Mouse (Mus musculus): ENCODE data around the gene Brd3. TPM values are rescaled to one million over a fixed set of nuclear protein-coding genes. Genes with fewer than 3 reads are reported as not detected.

The Brd3 gene
- polyA plus RNA-seq, 1 experiment, result 16.4 TPM

DNA sequence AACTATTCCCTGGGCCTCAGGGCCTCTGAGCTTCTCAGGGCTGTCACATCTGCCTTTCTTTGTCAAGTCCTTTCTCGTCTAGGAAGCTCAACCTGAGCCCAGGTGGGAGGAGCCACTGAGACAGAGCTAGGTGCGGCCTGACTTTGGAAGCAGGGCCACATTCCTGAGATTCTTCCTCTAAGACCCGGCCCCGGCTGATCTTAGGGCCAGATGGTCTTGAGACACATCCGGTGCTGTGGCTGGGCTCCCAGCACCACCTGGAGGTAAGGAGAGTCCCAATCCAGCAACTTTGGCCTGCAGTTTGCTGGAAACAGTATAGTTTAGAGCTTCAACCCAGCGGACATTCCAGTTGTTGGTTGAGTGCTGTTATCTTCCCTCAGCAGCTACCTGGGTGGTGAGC is 1.9 kb downstream of the Brd3 start:
- peaks cover 6% of the 10 kb centered on the region; the same call in 1 of the 2 replicates for H3K4me1 ChIP-seq (ENCODE audit: control insufficient read depth, insufficient read depth, low read length)
- TF ChIP-seq CTCF (conservative IDR thresholded peaks at IDR 0.05; ENCODE audit: insufficient read depth, insufficient read length, low read depth, low read length), result peak; percentile 48; the same call in 1 of the 2 replicates
- TF ChIP-seq POLR2A (IDR thresholded peaks at IDR 0.05; ENCODE audit: low read depth, low read length), result no peak
- H3K27me3 ChIP-seq (replicated peaks; ENCODE audit: control insufficient read depth, insufficient read depth, low read length), result no peaks in the 10 kb centered on the region
- 13% methylated on average over 6 of the region's 6 CpGs for WGBS
- DNase-seq, result peak; percentile 54
- no peaks in the 10 kb centered on the region for H3K36me3 ChIP-seq (ENCODE audit: control insufficient read depth, insufficient read depth, low read length)
- H3K27ac ChIP-seq (ENCODE audit: insufficient read depth, low read depth, low read length), result no peak overlapping the region
- no peak overlapping the region for H3K4me3 ChIP-seq (ENCODE audit: insufficient read depth, low read depth, low read length)

DNA sequence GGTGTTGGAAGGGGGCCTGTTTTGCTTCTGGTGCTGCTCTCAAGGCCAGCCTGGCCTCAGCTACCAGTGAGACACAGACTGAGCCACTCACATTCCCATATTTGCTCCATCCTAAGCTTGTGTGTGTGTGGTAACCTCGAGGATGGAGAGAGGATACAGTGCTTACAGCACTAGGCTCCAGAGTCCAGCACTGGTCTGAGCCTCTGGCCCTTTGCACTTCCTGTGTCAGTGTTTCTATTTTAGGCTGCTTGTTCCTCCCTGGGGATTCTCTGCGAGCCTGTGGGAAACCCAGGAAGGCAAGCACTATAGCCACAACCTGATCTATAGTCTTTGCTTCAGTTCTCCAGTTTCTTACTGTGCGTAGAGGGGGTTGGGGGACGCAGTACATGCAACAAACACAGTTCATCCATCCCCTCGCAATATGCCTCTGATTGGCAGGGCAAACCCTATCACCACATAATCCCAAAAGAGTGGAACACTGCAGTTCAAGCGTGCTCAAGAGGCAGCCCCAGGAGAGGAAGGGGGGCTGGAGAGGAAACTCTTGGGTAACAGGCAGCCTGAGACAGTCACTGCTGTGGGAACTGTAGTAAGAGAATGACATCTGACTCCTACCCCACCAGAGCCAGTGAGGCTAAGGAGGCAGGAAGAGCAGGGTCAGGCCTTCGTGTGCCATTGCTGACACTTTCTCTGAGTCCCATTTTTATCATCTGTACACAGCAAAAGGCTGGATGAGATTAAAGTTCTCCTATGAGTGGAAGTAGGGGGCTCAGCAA is 3.2 kb downstream of the Brd3 start:
- DNase-seq, result peak; percentile 55
- Histone ChIP-seq H3K4me3 (ENCODE audit: insufficient read depth, low read depth, low read length) (no peak overlapping the region), H3K27me3 (replicated peaks; ENCODE audit: control insufficient read depth, insufficient read depth, low read length) (no peaks in the 10 kb centered on the region), H3K27ac (ENCODE audit: insufficient read depth, low read depth, low read length) (peak overlapping the region; percentile 66), H3K36me3 (ENCODE audit: control insufficient read depth, insufficient read depth, low read length) (no peaks in the 10 kb centered on the region), H3K4me1 (ENCODE audit: control insufficient read depth, insufficient read depth, low read length) (peaks cover 6% of the 10 kb centered on the region; the same call in 1 of the 2 replicates)
- TF ChIP-seq POLR2A (IDR thresholded peaks at IDR 0.05; ENCODE audit: low read depth, low read length) (no peak), CTCF (conservative IDR thresholded peaks at IDR 0.05; ENCODE audit: insufficient read depth, insufficient read length, low read depth, low read length) (no peak)
- WGBS, result 45% methylated on average over 7 of the region's 7 CpGs

DNA sequence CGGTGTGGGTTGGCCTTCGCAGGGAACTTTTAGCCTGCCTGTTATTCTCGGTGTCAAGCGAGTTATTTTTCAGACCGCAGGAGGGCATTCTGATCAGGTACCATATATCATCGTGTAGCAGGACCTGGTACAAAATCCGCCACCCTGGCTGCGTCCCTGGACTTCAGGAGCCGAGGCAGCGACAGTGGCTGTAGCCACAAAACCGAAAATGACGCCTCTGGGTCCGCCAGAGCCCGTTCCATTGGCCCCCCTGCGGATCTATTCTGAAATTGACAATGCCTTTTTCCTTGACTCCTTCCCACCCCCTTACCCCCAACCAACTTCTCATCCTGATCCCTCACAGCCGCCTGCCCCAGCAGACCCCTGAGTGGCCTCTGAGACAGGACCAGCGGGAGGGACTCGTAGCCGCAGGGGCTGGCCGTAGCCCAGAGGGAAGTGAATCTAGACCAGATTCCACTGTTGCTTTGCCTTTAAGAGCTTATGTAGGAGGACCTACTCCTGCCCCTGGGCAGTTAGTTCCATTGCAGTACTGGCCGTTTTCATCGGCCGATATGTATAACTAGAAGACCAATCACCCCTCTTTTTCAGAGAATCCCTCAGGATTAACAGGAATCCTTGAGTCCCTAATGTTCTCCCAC is 11.0 kb downstream of the Brd3 start:
- Histone ChIP-seq H3K36me3 (ENCODE audit: control insufficient read depth, insufficient read depth, low read length) (no peaks in the 10 kb centered on the region), H3K4me3 (ENCODE audit: insufficient read depth, low read depth, low read length) (peak overlapping the region; percentile 53), H3K27ac (ENCODE audit: insufficient read depth, low read depth, low read length) (peak overlapping the region; percentile 85), H3K27me3 (replicated peaks; ENCODE audit: control insufficient read depth, insufficient read depth, low read length) (no peaks in the 10 kb centered on the region), H3K4me1 (ENCODE audit: control insufficient read depth, insufficient read depth, low read length) (no peaks in the 10 kb centered on the region)
- DNase-seq, result no peak
- TF ChIP-seq POLR2A (IDR thresholded peaks at IDR 0.05; ENCODE audit: low read depth, low read length) (no peak), CTCF (conservative IDR thresholded peaks at IDR 0.05; ENCODE audit: insufficient read depth, insufficient read length, low read depth, low read length) (no peak)
- WGBS, result 67% methylated on average over 23 of the region's 23 CpGs

DNA sequence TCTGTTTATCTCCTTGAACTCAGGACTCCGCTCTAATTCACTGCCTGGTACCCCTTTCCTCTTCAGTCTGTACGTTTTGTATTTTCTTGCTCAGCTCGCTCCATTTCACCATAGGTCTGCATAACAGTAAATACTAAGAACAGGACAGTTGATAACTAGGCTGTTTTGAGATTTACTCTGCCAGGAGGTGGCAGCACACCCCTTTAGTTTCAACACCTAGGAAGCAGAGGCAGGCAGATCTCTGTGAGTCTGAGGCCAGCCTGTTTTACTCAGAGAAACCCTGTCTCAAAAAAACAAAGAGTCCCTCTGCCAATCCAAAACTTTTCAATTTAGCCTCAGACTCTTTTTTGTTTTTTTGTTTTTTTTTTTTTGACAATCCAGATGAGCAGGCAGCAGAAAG is 13.5 kb downstream of the Brd3 start:
- Histone ChIP-seq H3K4me3 (ENCODE audit: insufficient read depth, low read depth, low read length) (no peak overlapping the region), H3K4me1 (ENCODE audit: control insufficient read depth, insufficient read depth, low read length) (no peaks in the 10 kb centered on the region), H3K27me3 (replicated peaks; ENCODE audit: control insufficient read depth, insufficient read depth, low read length) (no peaks in the 10 kb centered on the region), H3K27ac (ENCODE audit: insufficient read depth, low read depth, low read length) (no peak overlapping the region), H3K36me3 (ENCODE audit: control insufficient read depth, insufficient read depth, low read length) (no peaks in the 10 kb centered on the region)
- TF ChIP-seq CTCF (conservative IDR thresholded peaks at IDR 0.05; ENCODE audit: insufficient read depth, insufficient read length, low read depth, low read length), result peak; percentile 32; the same call in 1 of the 2 replicates
- no peak for TF ChIP-seq POLR2A (IDR thresholded peaks at IDR 0.05; ENCODE audit: low read depth, low read length)
- no peak for DNase-seq
- WGBS, result 98% methylated on average over 3 of the region's 3 CpGs

DNA sequence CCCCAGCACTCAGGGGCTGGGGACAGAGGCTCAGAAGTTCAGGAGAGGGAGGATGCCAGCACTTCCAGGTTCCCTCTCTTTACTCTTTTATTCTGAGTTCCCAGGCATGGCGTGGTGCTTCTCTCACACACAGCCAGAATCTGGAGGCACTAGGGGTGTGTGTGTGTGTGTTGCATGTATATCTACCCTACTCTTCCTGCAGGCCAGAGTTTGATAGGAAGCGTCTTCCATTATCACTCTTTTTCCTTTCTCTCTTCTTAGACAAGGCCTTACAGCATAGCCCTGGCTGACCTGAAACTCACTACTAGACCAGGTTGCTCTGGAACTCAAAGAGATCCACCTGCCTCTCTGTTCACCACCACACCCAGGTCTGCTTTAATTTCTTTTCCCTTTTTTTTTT is 16.5 kb downstream of the Brd3 start:
- H3K27me3 ChIP-seq (replicated peaks; ENCODE audit: control insufficient read depth, insufficient read depth, low read length), result no peaks in the 10 kb centered on the region
- H3K4me3 ChIP-seq (ENCODE audit: insufficient read depth, low read depth, low read length), result no peak overlapping the region
- no peak for TF ChIP-seq CTCF (conservative IDR thresholded peaks at IDR 0.05; ENCODE audit: insufficient read depth, insufficient read length, low read depth, low read length)
- no peak for TF ChIP-seq POLR2A (IDR thresholded peaks at IDR 0.05; ENCODE audit: low read depth, low read length)
- no peak for DNase-seq
- no peak overlapping the region for H3K27ac ChIP-seq (ENCODE audit: insufficient read depth, low read depth, low read length)
- H3K36me3 ChIP-seq (ENCODE audit: control insufficient read depth, insufficient read depth, low read length), result no peaks in the 10 kb centered on the region
- H3K4me1 ChIP-seq (ENCODE audit: control insufficient read depth, insufficient read depth, low read length), result no peaks in the 10 kb centered on the region
- WGBS, result 98% methylated on average over 2 of the region's 2 CpGs

DNA sequence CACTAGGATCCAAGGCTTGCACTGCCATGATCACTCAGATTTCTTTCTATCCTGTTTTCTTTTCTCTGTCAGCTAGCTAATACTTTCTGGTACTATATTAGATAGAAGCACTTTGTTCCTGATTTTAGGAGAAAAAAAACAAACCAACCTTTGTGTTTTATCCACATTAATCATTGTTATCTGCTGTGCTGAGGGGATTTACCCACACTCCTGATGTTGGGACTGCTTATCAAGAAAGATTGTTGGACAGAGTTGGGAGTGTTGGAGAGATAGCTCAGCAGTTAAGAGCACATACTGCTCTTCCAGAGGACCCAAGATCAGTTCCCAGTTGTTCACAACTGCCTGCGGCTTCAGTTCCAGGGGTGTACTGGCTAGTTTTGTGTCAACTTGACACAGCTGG is 19.1 kb downstream of the Brd3 start:
- Histone ChIP-seq H3K27me3 (replicated peaks; ENCODE audit: control insufficient read depth, insufficient read depth, low read length) (no peaks in the 10 kb centered on the region), H3K36me3 (ENCODE audit: control insufficient read depth, insufficient read depth, low read length) (no peaks in the 10 kb centered on the region), H3K4me3 (ENCODE audit: insufficient read depth, low read depth, low read length) (no peak overlapping the region), H3K27ac (ENCODE audit: insufficient read depth, low read depth, low read length) (no peak overlapping the region), H3K4me1 (ENCODE audit: control insufficient read depth, insufficient read depth, low read length) (no peaks in the 10 kb centered on the region)
- DNase-seq, result no peak
- TF ChIP-seq CTCF (conservative IDR thresholded peaks at IDR 0.05; ENCODE audit: insufficient read depth, insufficient read length, low read depth, low read length) (no peak), POLR2A (IDR thresholded peaks at IDR 0.05; ENCODE audit: low read depth, low read length) (no peak)
- 85% methylated on average over 1 of the region's 1 CpGs for WGBS

DNA sequence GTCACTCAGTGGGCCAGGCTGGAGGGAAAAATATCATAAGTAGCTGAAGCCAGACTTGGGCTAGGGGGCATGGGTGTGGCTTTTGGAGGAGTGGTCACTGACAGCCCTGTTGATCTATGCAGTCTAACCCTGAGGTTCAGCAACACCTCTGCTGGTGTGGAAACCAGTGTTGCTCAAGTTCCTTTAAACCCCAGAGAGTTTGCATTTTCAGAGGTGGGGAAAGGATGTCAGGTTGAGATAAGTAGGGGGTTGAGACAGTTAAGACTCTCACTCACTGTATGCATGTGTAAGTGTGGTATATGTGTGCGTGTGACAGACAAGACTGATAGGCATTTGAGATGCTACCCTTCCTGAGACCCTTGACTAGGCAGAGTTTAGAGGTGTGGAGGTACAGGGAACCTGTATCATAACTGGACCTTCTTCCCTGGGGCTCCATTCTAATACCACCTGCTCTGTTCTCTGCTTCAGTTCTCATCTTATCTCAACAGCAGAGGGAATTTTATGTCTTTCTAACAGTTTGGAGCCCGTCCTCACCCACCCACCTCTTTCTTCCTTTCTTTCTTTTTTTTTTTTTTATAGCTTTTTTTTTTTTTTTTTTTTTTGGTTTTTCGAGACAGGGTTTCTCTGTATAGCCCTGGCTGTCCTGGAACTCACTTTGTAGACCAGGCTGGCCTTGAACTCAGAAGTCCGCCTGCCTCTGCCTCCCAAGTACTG is 20.0 kb downstream of the Brd3 start:
- no peak overlapping the region for H3K4me3 ChIP-seq (ENCODE audit: insufficient read depth, low read depth, low read length)
- H3K36me3 ChIP-seq (ENCODE audit: control insufficient read depth, insufficient read depth, low read length), result no peaks in the 10 kb centered on the region
- H3K4me1 ChIP-seq (ENCODE audit: control insufficient read depth, insufficient read depth, low read length), result no peaks in the 10 kb centered on the region
- 89% methylated on average over 3 of the region's 4 CpGs for WGBS
- no peak for DNase-seq
- no peaks in the 10 kb centered on the region for H3K27me3 ChIP-seq (replicated peaks; ENCODE audit: control insufficient read depth, insufficient read depth, low read length)
- no peak overlapping the region for H3K27ac ChIP-seq (ENCODE audit: insufficient read depth, low read depth, low read length)
- TF ChIP-seq POLR2A (IDR thresholded peaks at IDR 0.05; ENCODE audit: low read depth, low read length) (no peak), CTCF (conservative IDR thresholded peaks at IDR 0.05; ENCODE audit: insufficient read depth, insufficient read length, low read depth, low read length) (no peak)
